Mouse (Mus musculus): ENCODE data around the gene Plod3.
A peak's percentile ranks its signal among the peaks of the same experiment; 100 is the strongest.

DNA sequence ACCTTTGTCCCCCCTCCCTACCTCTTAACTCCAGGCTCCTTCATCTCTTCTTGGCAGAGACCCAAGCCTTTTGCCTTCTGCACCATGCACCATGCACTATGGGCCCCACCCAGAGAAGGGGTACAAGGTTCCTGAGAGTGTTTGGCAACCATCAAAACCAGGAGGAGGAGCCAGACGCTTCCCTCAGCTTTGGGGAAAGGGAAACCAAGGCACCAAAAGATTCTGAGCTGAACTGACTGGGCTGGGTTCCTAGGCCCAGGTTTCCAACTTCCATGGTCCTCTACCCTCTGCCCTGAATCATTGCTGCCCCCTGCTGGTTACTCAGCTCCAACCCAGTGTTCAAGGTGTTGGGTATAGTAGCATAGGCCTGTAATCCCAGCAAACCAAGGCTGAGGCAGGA is 16.1 kb upstream of the Plod3 start:
- TF ChIP-seq POLR2A (IDR thresholded peaks at IDR 0.05; ENCODE audit: borderline replicate concordance, insufficient read depth, low read length) (no peak), CTCF (IDR thresholded peaks at IDR 0.05; ENCODE audit: borderline replicate concordance, insufficient read depth, low read depth, low read length) (peak; percentile 60; the same call in 1 of the 2 replicates)
